Mouse (Mus musculus): Measurements from ENCODE around the gene Tcfl5. TPM values are rescaled to one million over a fixed set of nuclear protein-coding genes. Genes with fewer than 3 reads are reported as not detected.

Tcfl5 gene
- 0.49 TPM for polyA plus RNA-seq (2017; shearing (Covaris generic))

GRCm38 (mm10) chr2:180642555-180643260, at the start of gene Tcfl5:
Gene Tcfl5, minus strand, starts transcription at chr2:180642708.

GRCm38 (mm10) chr2:180597490-180597889, 45.0 kb downstream of the Tcfl5 start, which contains the start of gene Col9a3:
Gene Col9a3, plus strand, starts transcription at chr2:180597790.

GRCm38 (mm10) chr2:180589123-180589831, 53.2 kb downstream of the Tcfl5 start, which contains the start of gene Ogfr:
Gene Ogfr, plus strand, starts transcription at chr2:180589245.

GRCm38 (mm10) chr2:180581002-180581401, 61.5 kb downstream of the Tcfl5 start, which contains the start of gene Mrgbp:
Gene Mrgbp, plus strand, starts transcription at chr2:180581304.

Other genes with a start within 250 kb of the Tcfl5 start
- 3.9 TPM for gene Slco4a1, start 186.5 kb downstream of the Tcfl5 start, polyA plus RNA-seq (2017; shearing (Covaris generic))
- not detected for gene Ntsr1, start 142.7 kb downstream of the Tcfl5 start, polyA plus RNA-seq (2017; shearing (Covaris generic))
- 66.6 TPM for gene Mrgbp, start 61.4 kb downstream of the Tcfl5 start, polyA plus RNA-seq (2017; shearing (Covaris generic))
- 68.7 TPM for gene Ogfr, start 53.5 kb downstream of the Tcfl5 start, polyA plus RNA-seq (2017; shearing (Covaris generic))
- 0.97 TPM for gene Col9a3, start 44.9 kb downstream of the Tcfl5 start, polyA plus RNA-seq (2017; shearing (Covaris generic))
- 41.2 TPM for gene Dido1, start 67.3 kb upstream of the Tcfl5 start, polyA plus RNA-seq (2017; shearing (Covaris generic))
- gene Gid8, start 67.4 kb upstream of the Tcfl5 start, polyA plus RNA-seq (2017; shearing (Covaris generic)): 24.9 TPM
- 57.4 TPM for gene Slc17a9, start 82.6 kb upstream of the Tcfl5 start, polyA plus RNA-seq (2017; shearing (Covaris generic))
- not detected for gene Bhlhe23, start 134.2 kb upstream of the Tcfl5 start, polyA plus RNA-seq (2017; shearing (Covaris generic))

Data from naive thymus-derived CD4-positive, alpha-beta T cell, adult 5 months (primary cell).